Mouse (Mus musculus): ENCODE results near the gene Atmin.

DNA sequence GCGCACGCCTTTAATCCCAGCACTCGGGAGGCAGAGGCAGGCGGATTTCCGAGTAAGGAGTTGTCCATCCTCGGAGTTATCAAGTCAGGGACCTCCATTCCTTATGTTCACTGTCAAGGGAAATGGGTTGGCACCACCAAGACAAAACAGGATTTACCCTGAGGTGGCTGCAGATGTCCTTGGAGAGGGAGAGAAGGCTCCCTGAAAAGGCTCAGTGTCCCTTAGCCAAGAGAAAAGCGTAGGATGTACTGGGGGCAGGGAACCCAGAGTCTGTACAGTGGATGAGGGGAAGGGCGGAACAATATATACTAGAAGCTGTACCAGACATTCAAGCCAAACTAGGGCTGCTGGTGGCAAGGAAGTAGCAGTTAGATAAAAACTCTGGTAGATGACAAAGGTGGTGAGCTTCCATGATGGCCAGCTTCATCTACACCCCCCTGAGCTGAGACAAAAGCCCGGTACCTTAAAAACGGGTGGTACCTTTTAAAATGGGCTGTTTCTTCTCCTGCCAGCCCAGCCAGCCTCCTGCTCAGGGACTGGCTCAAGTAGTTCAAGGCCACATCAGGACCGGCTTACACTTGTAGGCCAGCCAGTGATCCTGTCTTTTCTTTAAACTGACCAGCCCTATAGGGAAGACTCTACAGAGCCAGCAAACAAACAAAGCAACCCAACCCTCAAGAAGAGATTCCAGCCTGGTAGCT, 51.0 kb downstream of the Atmin start:
- no peak for TF ChIP-seq CTCF (IDR thresholded peaks at IDR 0.05; ENCODE audit: low read depth)
- no peak for TF ChIP-seq EP300 (IDR thresholded peaks at IDR 0.05; ENCODE audit: low read depth)

Data from liver, embryonic 14.5 days (tissue).